Mouse (Mus musculus) layer of hippocampus, adult 18-20 months (tissue): ENCODE results near the gene Rpl24. TPM values are rescaled to one million over a fixed set of nuclear protein-coding genes. Genes with fewer than 3 reads are reported as not detected.
A peak's percentile ranks its signal among the peaks of the same experiment; 100 is the strongest.

ENCODE experiments used
- DNase-seq, 2 experiments: peaks; one replicate each; pipeline ENCODE4 v3.0.0; 2022; ENCODE audit warnings: low spot score in 2 of 2
- total RNA-seq, 2 experiments: library from RNA; stranded (reverse); gene quantifications; 2 replicates each; pipeline ENCODE4 v1.2.3; 2021

The Rpl24 gene
- total RNA-seq, 2 experiments from 2014 or later, result 411 to 431 TPM

DNA sequence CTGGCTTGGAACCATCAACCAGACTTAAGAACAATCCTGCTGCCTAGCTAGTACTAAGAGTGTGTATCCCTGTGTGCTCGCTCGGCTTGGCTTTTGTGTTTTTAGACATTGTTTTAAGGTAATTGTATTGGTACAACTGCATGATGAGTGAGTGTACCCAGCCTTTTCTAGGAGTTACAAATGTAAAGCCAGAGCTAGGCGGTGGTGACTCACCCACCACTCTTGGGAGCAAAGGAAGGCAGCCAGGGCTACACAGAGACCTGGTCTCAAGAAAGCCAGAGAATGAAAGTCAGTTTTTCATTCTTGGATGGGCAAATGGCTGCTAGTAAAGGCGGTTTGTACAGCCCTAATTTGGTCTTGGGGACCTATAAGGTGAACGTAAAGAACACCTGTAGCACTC, 4.3 kb downstream of the Rpl24 start:
- no peak for DNase-seq

DNA sequence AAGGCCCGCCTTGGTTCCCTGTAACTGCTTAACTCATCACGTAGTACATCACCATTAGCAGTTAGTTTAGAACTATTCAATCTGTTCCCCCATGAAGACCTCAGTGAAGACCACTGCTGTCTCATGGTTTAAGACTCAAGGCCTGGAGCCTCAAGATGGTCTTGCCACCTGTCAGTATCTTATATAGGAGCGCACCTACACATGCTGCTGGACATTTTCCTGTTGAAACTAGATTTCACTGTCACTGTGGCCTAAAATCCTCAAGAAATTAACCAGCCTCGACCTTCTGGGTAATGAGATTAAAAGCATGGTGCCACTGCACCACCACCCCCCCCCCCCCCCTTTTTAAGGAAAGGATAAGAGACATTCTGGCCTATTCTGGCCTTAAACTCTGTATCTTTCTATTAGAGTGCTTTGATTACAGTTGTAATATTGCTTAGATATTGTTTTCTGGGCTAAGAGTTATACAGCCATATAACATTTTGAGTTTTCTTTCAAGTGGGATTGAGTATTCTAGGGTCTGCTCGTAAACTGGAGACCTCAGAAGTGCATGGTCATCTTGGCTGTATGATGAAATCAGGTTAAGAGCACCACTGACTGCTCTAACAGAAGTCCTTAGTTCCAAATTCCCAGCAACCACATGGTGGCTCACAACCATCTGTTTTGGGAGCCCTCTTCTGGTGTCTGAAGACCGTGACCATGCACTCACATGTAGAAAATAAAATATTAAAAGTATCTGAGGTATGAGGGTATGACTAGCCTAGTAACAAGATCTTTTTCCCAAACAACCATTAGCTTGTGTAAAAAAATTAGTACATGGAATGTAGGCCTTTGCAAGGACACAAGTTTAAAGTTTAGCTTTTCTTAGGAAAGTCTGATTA, 5.9 kb downstream of the Rpl24 start:
- no peak for DNase-seq

DNA sequence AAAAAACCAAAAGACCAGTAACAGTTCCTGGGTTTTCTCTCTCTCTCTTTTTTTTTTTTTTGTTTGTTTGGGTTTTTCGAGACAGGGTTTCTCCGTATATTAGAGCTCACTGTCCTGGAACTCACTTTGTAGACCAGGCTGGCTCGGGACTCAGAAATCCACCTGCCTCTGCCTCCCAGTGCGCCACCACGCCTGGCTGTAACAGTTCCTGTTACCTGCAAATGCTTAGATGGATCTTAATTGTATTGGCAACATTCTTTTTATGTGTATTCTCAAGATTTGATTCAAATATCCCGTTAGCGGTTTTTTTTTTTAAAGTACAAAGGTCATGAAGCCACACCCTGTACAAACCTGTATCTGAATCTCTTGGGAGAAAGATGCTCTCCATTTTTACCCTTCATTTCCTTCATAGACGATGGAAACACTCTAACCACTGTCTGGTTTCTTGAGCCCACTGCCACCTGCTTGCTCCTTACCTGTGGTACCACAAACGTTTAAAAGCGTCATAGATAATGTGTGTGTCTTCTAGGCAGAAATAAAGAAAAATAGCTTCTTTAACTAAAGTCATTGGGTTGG, 6.6 kb downstream of the Rpl24 start:
- no peak for DNase-seq

DNA sequence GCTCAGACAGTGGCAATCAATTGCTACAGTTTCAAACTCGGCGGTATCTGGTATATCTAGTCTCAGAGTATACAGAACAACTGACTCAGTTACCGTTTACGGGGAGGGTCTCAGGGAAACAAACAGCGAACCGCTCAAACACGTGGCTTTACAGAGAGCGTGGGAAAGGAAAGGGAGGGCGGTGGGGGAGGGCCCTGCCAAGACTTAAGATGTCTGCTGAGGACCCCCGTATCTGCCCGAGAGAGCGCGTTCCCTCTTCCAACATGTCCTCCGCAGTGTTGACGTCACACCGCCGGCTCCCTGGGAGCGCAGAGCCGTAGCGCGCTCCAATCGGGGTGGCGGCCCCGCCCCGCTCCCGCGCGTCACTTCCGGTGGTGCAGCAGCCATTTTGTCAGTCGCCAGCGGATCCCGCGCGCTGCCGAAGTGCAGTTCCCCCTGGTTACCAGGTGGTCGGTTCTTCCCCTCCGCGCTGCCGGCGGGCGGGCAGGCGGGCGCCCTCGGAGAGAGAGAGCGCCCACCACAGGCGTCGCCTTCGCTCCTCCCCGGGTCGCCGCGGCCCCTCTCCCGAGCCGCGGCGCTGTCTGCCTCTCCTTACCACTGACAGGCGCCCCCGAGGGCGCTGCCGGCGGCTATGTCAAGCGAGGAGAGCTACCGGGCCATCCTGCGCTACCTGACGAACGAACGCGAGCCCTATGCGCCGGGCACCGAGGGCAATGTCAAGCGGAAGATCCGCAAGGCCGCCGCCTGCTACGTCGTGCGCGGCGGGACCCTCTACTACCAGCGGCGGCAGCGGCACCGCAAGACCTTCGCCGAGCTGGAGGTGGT, 7.6 kb downstream of the Rpl24 start, which contains the start of gene Zbtb11:
TSS of gene Zbtb11 (plus strand) at position 453 of the 825 bp plus-strand sequence.
- DNase-seq, result peak; percentile 99

DNA sequence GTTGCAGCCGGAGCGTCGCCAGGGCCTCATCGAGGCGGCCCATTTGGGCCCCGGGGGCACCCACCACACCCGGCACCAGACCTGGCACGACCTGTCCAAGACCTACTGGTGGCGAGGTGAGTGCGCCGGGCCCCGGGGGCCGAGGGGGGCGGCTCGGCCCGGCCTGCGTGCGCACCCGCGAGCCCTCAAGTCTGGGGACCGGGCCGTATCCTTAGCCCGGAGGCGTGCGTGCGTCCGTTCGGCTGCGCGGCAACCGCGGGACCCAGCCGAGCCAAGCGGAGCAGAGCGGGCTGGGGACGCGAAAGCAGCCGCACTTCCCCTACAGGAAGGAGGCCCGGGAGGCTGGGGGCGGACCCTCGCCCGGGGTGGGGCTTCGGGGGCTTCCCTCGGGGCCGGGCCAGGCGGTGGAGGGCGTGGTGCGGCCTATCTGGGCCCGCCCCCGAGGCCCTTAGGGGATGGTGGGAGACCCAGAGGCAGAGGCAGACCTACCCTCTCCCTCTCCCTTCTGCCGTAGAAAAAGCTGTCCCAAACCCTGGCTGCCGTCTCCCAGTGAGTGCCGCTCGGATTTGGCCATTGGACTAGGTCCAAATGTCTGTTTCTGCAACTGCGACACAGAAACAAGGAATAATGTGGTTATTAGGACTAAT, 8.3 kb downstream of the Rpl24 start:
- peak; percentile 87 to 88 for DNase-seq

- peak in 1 of 2 experiments; percentile 69 for DNase-seq
Observed at GRCm38 (mm10) chr16:55974903-55975285, 8.8 kb downstream of the Rpl24 start.

GRCm38 (mm10) chr16:55986001-55986400, 19.9 kb downstream of the Rpl24 start:
- no peak for DNase-seq

- no peak for DNase-seq
Observed at GRCm38 (mm10) chr16:55990311-55990710, 24.2 kb downstream of the Rpl24 start.

GRCm38 (mm10) chr16:55994235-55994634, 28.2 kb downstream of the Rpl24 start:
- DNase-seq, result no peak

GRCm38 (mm10) chr16:56006798-56007197, 40.7 kb downstream of the Rpl24 start:
- peak in 1 of 2 experiments; percentile 26 for DNase-seq

- no peak for DNase-seq
Observed at GRCm38 (mm10) chr16:56008862-56009261, 42.8 kb downstream of the Rpl24 start.

DNA sequence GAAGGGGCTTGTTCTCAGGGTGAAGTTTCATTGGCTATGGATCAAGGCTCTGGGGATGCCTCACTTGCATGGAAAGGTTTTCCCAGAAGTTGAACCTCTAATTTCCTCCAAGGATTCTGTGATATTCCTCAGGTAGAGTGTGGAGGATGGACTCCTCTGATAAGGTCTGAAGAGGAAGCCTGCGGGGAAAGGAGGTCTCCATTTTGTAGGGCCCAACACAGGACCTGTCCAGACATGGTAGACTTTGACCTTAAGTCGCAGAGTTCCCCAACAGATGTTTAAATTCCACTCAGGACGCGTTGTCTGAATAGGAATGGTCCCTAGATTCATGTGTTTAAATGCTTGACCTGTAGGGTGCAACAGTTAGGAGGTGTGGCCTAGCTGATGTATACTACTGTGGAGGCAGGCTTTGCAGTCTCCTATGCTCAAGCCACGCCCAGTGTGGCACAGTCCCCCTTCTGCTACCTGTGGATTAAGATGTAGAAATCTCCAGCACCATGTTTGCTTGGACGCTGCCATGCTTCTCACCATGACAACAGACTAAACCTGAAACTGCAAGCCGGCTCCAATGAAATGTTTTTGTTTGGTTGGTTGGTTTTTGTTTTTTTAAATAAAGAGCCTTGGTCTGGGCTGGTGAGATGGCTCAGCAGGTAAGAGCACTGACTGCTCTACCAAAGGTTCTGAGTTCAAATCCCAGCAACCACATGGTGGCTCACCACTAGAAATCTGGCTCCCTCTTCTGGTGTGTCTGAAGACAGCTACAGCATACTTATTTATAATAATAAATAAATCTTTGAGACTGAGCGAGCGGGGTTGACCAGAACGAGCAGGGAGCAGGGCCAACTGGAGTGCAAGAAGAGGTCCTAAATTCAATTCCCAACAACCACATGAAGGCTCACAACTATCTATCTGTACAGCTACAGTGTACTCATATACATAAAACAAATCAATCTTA, 47.0 kb downstream of the Rpl24 start:
- DNase-seq, result no peak

DNA sequence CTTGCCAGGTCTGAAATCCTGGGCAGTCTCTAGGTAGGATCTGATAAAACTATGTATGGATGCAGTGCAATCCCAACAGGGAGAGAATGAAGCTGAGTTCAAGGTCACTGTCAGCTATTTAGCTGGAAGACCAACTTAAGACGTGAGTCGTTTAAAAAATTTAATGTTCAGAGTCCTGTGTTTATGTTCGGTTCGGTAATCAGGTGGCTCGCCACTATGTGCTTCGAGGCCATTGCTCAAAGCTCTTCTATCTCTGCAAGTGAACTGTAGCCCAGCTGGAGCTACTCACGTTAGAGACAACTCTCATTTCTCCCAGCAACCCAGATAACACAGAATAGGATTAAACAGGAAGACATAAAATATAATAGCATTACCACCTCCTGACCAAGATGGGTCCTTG, 48.0 kb downstream of the Rpl24 start:
- no peak for DNase-seq

- DNase-seq, result no peak
Observed at GRCm38 (mm10) chr16:56019660-56020059, 53.6 kb downstream of the Rpl24 start.

Other genes starting within 250 kb of the Rpl24 start
- 1 to 10 TPM; 6.0 to 6.5 TPM for gene Nfkbiz, start 127.4 kb upstream of the Rpl24 start, total RNA-seq
- gene Nxpe3, start 71.0 kb upstream of the Rpl24 start, total RNA-seq, result 10 to 100 TPM; 12.1 to 12.5 TPM
- 10 to 100 TPM; 18.2 to 18.8 TPM for gene Cep97, start 31.4 kb upstream of the Rpl24 start, total RNA-seq
- 10 to 100 TPM; 55.7 to 56.6 TPM for gene Zbtb11, start 7.6 kb downstream of the Rpl24 start, total RNA-seq
- gene Pcnp, start 63.5 kb downstream of the Rpl24 start, total RNA-seq, result 100 to 1,000 TPM; 158 to 171 TPM
- 1 to 10 TPM; 9.1 to 9.5 TPM for gene Trmt10c, start 71.5 kb downstream of the Rpl24 start, total RNA-seq
- 10 to 100 TPM; 45.7 to 47.2 TPM for gene Senp7, start 82.1 kb downstream of the Rpl24 start, total RNA-seq
- under 1 TPM; 0.66 to 0.69 TPM for gene Impg2, start 238.0 kb downstream of the Rpl24 start, total RNA-seq